Mouse (Mus musculus): Measurements from ENCODE around the gene Tgfb1i1.
A peak's percentile ranks its signal among the peaks of the same experiment; 100 is the strongest.

Tgfb1i1 gene

DNA sequence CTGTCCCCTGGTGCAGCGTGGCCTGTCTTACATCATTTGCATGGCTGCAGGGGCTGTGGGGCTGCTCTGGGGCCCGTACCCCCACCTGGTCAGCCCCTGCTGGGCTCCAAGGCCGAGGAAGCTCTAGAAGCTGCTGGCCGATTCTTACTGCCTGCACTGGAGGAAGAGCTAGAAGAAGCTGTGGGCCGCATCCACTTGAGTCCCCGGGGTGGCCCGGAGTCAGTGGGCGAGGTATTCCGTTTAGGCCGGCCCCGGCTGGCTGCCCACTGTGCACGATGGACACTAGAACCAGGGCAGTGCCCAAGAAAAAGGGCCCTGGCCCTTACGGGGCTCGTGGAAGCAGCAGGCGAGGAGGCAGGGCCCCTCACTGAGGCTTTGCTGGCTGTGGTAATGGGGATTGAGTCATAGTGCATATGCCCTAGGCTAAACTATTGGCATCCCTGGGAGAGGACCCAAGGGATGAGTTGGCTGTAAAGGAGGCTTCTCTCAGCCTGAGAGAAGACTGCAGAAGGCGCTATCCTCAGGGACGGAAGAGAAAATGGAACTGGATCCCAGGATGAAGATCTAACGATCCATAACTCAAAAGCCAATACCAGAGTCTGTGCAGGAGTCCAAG, 2.1 kb upstream of the Tgfb1i1 start:
- DNase-seq (ENCODE audit: low read depth, low spot score): no peak

DNA sequence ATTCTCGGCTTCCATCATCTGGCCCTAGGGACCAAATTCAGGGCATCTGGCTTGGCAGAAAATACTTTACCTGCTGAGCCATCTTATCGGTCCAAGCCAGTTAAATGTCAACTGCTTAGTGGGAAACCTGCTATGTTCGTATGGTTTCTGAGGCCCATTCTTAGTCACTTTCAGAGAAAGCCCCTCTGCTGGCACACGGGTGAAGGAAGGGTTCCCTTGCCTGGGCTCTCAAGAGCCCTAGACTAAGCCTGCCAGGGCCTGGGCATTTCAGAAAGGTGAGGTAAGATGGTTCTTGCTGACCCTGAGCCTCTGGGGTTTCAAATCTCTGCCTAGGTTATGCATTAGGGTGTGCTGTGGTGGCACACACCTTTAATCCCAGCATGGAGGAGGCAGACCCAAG, 1.1 kb upstream of the Tgfb1i1 start:
- no peak for DNase-seq (ENCODE audit: low read depth, low spot score)

DNA sequence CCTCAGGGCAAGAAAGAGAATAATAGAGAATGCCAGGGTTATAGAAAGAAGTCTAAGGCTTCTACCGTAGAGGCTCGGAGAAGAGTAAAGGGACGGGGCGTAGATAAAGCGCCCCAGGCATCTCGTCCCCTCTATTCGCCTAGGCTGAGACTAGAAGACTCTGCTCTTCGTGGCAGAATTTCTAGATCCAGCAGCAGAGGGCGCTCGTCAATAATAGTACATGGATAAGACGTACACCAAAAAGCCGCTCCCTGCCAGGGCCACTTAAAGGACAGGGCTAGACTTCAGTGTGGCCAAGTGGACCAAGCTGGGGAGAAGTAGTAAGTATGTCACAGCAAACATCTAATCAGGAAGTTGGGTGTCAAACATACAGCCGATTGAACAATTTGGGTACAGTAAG, 831 bp downstream of the Tgfb1i1 start:
- DNase-seq (ENCODE audit: low read depth, low spot score): peak; percentile 77

DNA sequence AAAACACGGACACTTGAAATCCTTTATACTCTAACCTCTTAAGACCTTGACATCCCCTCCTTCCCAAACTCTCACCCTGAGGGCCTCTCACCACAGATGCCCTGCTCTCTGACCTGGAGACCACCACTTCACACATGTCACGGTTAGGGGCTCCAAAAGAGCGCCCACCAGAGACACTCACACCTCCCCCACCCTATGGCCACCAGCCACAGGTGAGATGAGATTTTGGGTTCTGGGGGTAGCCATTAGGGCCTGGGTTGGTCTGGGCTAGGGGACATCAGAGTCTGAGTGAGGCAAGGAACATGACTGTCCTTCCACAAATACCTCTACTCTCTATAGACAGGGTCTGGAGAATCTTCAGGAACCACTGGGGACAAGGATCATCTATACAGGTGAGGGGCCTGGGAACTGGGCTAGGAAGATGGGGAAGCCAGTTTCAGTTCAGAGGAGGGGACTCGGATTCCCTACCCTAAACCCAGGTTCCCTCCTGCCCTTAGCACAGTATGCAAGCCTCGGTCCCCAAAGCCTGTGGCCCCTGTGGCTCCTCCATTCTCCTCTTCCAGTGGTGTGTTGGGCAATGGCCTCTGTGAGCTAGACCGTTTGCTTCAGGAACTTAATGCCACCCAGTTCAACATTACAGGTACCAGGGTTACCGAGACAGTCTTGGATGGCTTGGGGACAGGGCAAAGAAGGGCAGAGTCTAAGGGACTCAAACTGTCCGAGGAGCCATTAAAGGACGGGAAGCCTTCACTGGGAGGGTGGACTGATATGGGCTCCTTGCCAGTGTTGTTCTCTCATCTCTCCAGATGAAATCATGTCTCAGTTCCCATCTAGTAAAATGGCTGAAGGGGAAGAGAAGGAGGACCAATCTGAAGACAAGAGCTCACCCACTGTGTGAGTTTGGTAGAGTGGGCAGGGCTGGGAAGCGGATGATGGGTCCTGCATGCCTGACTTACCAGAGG, 1.8 kb downstream of the Tgfb1i1 start:
- DNase-seq (ENCODE audit: low read depth, low spot score): no peak

DNA sequence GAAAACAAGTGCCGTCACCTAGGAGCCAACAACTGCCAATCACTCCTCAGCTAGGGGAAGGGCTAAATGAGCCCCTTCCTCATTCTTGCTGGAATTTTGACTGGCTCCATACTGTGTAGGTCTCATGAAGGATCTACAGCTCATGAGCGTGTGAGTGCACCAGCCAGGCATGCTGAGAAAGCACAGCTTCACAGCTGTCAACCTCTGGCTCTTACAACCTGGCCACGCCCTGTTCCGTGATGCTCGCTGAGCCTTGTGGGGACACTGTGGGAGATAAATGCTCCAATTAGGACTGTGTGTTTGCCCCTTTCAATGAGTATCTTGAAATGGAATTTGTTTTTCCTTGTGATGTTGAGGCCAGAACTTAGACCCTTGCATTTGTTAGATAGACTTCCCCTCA, 3.4 kb downstream of the Tgfb1i1 start:
- no peak for DNase-seq (ENCODE audit: low read depth, low spot score)

DNA sequence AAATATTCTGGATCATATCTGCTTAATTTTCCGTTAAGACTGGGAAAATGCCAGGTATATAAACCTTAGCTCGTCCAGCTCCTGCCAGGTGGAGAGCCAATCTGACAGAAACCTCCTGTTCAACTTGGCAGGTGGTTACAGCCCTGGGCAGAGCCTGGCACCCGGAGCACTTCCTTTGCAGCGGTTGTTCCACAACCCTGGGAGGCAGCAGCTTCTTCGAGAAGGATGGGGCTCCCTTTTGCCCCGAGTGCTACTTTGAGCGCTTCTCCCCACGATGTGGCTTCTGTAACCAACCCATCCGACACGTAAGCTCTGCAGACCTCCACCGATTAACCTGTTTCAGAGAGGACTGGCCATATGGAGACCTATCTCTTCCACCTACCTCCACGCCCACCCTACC, 5.3 kb downstream of the Tgfb1i1 start:
- no peak for DNase-seq (ENCODE audit: low read depth, low spot score)

DNA sequence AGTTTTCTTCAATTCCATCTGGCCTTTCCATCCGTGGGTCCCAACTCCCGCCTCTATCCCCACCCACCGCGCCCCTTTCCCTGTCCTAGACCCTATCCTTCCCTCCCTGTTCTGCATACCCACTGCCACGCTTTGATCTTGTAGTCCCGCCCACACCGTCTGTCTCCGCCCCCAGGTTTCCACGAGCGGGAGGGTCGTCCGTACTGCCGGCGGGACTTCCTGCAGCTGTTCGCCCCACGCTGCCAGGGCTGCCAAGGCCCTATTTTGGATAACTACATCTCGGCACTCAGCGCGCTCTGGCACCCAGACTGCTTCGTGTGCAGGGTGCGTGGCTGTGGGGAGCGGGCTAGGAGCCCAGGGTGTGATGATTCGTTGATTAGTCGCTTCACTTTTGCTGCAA, 6.0 kb downstream of the Tgfb1i1 start:
- DNase-seq (ENCODE audit: low read depth, low spot score): peak; percentile 68

DNA sequence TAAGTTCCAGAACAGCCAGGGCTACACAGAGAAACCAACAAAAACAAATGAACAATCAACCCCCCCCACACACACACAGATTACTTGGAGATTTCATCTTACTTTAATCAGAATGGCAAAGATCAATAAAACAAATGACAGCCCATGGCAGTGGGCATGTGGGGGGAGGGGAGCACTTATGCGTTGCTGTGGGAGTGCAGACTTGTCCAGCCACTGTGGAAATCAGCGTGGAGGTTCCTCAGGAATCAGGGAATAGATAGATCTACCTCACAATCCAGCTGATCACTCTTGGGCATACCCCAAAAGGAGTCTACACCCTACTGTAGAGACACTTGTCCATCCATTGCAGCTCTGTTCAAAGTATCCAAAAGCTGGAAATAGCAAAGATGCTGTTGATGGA, 8.4 kb downstream of the Tgfb1i1 start:
- DNase-seq (ENCODE audit: low read depth, low spot score): no peak

DNA sequence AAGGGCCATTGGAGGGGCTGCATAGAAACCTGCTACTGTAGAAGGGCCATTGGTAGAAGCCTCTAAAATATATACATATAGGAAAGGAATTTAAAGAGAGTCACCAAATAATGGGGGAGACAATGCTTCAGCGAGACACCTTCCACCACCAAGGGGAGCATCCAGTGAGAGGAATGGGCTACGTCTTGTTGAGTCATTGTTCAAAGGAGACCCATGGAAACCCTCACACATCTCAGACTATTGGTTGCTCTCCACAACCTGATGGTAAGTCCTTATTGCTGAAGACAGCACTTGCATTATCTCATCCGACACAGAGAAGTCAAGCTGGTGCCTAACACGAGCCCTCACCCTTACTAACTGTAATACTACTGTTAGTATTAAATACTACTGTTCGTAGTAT, 9.1 kb downstream of the Tgfb1i1 start:
- no peak for DNase-seq (ENCODE audit: low read depth, low spot score)

DNA sequence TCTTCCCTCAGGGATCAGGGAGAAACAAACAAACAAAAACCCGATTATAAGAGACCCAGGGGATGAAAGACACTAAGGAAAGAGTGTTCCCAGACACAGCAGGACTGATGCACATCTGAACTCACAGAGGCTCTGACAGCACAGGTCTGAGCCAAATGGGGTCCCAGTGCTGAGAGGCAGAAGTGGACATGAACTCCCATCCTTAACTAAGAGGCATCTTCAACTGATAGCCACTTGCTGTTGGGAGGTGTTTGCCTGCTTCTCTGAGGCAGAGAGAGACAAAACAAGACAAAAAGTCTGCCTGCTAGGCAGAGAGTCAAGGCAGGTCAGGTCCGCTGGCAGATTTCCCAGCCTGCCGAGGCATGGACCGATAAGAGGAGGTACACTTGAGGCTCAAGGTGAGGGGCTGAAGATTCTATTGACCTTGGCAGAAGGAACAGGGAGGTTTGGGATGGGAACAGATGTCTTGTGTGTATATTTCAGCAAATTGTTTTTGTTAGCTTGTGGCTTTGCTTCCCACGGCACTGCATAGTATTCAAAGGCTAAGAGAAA, 10.2 kb downstream of the Tgfb1i1 start:
- no peak for DNase-seq (ENCODE audit: low read depth, low spot score)

DNA sequence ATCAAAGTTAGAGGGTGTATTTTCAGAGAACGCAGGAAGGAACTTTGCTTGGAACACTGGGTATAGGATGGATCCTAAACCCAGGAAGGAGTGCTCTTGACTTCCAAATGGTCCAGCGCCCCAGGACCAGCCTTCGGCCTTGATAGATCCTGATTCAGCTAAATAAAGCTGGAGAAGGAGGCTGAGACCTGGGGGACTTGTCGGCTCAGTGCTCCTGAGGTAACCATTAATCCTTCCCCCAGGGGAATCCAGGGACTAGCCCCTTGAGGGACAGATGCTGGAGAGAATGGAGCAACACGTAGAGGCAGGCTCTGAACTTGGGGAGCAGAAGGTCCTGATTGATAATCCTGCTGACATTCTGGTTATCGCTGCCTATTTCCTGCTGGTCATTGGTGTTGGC, 18.8 kb downstream of the Tgfb1i1 start, which contains the start of gene Slc5a2:
Slc5a2 (plus strand) TSS at position 247 of the 400 bp plus-strand sequence.
- no peak for DNase-seq (ENCODE audit: low read depth, low spot score)

DNA sequence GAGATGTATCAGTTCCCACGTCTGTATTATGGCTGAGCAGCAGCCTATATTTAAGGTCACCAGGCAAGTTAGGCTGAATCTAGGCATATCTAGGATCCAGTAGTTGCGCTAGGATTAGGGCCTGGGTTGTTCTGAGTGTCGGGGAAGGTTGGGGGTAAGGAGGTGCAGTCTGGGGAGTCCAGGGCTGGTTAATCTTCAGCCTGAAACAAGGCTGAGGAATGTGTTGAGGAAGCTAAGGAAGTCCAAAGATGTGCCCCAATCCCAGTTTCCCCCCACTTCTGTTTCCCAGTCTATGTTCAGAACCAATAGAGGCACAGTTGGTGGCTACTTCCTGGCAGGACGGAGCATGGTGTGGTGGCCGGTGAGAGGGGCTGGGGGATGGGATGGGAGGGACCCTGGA, 19.4 kb downstream of the Tgfb1i1 start:
- no peak for DNase-seq (ENCODE audit: low read depth, low spot score)

DNA sequence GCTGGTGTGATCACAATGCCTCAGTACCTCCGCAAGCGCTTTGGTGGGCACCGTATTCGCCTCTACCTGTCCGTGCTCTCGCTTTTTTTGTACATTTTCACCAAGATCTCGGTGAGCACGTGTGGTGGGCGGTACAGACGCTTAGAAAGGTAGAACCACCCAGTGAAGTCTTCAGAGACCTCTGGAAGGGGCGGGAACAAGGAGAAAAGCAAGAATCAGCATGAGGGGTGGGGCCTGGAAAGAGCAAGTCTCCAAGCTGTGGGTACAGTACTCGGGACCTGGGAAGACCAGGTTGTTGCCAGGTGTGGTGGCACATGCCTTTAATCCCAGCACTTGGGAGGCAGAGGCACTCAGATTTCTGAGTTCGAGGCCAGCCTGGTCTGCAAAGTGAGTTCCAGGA, 20.8 kb downstream of the Tgfb1i1 start:
- no peak for DNase-seq (ENCODE audit: low read depth, low spot score)

DNA sequence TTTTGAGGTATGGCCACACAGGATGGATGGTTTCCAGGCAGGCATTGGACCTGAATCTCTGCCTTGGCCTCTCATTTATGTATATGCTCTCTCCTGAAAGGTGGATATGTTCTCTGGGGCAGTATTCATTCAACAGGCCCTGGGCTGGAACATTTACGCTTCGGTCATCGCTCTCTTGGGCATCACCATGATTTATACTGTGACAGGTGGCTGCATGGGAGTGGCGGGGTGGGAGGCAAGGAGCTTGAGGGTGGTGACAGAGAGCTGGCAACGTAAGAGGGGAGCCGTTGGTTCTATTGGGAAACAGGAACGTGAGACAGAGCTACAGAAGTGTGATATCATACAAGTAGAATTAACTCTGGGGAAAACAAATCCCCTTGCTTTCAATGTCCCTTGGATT, 21.2 kb downstream of the Tgfb1i1 start:
- no peak for DNase-seq (ENCODE audit: low read depth, low spot score)

DNA sequence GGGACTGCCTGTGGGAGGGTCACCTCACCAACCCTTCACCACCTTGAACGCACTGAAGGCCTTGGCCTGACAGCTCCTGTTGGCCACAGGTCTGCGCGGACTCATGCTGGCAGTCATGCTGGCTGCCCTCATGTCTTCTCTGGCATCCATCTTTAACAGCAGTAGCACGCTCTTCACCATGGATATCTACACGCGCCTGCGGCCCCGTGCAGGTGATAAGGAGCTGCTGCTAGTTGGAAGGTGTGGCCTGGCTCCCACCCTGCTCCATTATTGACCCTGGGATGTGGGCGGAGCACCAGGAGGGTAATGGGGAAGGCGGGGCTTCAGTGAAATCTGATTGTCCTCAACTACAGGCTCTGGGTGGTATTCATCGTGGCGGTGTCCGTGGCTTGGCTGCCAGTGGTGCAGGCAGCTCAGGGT, 23.8 kb downstream of the Tgfb1i1 start:
- DNase-seq (ENCODE audit: low read depth, low spot score): no peak

DNA sequence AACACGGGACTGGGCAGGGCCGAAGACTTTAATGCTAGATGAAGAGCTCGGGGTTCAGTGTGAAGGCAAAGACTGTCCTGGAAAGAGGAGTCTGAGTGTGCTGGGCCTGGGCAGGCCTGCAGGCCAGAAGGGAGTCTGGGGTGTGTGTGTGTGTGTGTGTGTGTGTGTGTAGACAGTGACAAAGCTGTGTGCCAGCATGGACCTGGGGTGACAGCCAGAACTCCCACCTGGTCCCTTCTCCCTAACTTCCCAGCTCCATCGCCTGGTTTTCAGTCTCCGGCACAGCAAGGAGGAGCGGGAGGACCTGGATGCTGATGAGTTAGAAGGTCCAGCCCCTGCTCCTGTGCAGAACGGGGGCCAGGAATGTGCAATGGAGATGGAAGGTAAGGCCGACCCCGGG, 24.9 kb downstream of the Tgfb1i1 start:
- DNase-seq (ENCODE audit: low read depth, low spot score): no peak

DNA sequence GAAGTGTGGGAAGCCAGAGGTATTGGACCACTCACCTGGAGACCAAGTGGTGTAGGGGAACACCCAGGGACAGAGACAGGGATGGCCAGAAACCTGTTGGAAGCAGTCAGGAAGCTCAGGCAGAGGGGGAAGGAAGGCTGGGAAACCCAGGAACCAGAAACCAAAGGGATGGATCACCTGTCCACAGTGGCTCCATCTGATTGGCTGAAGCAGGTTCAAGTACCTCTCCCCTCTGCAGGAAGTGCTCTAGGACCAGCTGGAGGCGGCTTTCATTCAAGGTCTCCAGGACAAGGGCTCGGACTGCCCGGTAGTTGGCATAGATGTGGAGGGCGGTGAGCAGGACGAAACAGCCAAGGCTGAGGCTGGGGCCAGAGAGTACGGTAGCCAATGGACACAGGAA, 29.4 kb downstream of the Tgfb1i1 start:
- no peak for DNase-seq (ENCODE audit: low read depth, low spot score)

DNA sequence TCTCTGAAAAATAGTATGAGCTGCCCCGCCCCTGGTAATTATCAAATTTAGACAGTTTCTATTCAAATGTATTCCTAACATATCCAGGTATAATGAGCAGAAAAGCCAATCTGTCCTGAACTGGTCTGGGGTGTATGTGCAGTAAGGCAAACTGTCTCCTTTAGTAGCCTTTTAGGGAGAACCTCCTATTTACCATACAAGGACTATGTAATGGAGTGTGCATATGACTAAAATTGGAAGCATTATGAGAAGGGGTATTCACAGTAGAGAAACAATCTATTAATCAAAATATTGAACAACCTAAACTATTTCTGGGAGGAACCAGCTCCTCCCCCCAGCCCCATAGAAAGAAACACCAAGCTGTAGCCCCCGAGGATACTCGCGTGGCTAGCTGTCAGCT, 33.1 kb downstream of the Tgfb1i1 start:
- no peak for DNase-seq (ENCODE audit: low read depth, low spot score)

DNA sequence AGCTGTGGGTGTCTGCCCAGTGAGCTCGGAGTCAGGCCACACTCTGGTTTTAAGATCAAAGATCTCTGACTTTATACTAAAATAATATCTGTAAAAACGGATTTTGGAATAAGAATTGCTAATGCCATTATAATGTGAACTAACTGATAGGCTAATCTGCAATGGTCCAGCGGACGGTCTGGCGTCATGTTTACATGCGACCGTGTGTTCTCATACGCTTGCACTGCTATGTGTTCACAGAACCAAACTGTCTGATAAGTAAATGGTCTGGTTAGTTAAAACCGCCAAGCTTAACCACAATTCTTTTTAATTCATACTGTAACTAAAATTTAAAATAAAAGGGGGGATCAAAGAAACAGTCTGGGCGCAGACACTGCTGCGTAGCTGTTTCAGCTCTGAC, 35.2 kb downstream of the Tgfb1i1 start:
- no peak for DNase-seq (ENCODE audit: low read depth, low spot score)

DNA sequence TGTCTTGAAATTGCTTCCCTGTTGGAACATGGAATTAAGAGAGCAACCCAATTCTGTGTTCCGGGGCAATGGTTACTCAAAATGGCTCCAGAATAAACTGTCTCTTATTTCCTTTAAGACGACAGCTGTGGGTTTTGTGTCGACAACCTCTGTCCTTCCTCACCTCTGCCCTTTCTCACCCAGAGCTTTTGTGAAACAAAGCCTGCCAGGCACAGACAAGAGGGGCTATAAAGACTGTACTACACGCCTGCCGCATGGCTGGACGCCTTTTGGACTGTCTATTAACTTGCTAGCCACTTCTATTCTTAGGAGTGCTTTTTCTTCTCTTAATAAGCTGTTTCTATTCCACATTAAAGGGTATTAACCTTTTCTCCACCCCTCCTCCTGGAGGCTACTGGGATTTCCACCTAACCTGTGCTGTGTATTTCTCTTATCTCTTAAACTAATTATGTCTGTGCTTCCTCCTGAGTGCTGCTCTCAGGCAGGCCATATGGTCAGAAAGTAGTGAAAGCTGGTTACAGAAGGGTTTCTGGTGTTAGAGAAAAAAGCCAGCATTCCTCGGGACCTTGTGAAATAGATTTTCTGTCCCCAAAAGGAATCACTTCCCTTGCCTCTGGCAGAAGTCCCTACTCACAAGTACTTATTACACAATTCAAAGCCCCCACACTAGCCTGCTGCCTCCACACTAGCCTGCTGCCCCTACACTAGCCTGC, 36.1 kb downstream of the Tgfb1i1 start:
- no peak for DNase-seq (ENCODE audit: low read depth, low spot score)

DNA sequence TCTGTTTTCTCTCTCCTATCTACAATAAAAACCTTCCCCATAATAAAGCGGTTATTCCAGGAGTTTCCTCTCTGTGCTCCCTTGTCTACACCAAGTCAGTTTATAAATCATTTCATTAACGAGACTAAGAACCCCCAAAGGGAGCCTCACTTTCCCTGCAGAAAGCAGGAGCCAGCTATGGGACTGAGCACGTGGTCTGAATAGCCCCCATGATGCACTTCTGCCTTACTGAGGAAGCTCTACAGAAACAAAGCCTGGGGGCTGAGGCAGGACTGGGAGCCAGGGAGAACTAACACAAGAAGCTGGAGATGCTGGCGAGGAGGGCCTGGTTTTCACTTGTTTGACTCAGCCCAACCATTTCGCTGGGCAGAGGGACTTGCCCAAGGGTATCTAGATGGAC, 37.4 kb downstream of the Tgfb1i1 start:
- no peak for DNase-seq (ENCODE audit: low read depth, low spot score)

DNA sequence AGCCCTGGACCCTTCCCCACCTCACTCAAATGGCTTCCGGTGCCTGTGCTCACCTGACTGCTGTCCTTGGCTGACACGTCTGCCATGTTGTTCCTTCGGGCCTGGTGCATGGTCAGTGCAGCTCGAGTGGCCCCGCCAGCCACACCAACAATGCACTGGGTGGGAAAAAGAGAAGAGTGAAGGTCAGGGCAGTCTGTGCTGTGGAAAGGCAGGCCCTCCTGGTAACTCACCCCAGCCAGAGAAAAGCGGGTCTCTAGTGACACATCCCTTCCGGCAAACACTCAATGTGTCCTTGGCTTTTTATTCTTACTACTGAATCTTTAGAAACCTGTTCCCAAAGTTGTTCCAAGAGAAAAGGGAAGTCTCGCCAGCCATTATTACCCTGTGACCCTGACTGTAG, 38.4 kb downstream of the Tgfb1i1 start:
- DNase-seq (ENCODE audit: low read depth, low spot score): no peak
